Mouse (Mus musculus) heart, postnatal 0 days (tissue): ENCODE measurements around the gene Mns1.

Source experiments
- CTCF ChIP-seq: IDR thresholded peaks from 2 replicates; pipeline ENCODE4 v1.5.1; 2016; ENCODE audit warnings: antibody characterized with exemption, control low read depth, low read depth
- EP300 ChIP-seq: IDR thresholded peaks from 2 replicates; pipeline ENCODE4 v1.6.1; 2016; ENCODE audit warnings: antibody characterized with exemption, low read depth

- TF ChIP-seq CTCF (no peak), EP300 (no peak)
Measured at GRCm38 (mm10) chr9:72493465-72493864, 55.7 kb downstream of the Mns1 start.
